Mouse (Mus musculus): Measurements from ENCODE around the gene Actg1. TPM values are rescaled to one million over a fixed set of nuclear protein-coding genes. Genes with fewer than 3 reads are reported as not detected.

The Actg1 gene
- total RNA-seq (2021) = 1,000 to 10,000 TPM in 1 of 2 experiments, 100 to 1,000 TPM in 1; 949 to 1,134 TPM
- long read RNA-seq, experiment 1, transcript Actg1-204 (5 exons, 1,827 nt) = minor isoform, 21 of 674 reads
- long read RNA-seq, experiment 1, transcript Actg1-202 (6 exons, 1,952 nt) = major isoform, 556 of 674 reads
- long read RNA-seq, experiment 1, partial matches to known transcripts = 63 of 674 reads
- long read RNA-seq, experiment 1, other reads (novel, unspliced or antisense) = 34 of 674 reads
- long read RNA-seq, experiment 2, transcript Actg1-204 (5 exons, 1,827 nt) = minor isoform, 47 of 1,384 reads
- long read RNA-seq, experiment 2, transcript Actg1-202 (6 exons, 1,952 nt) = major isoform, 1,013 of 1,384 reads
- long read RNA-seq, experiment 2, partial matches to known transcripts = 269 of 1,384 reads
- long read RNA-seq, experiment 2, other reads (novel, unspliced or antisense) = 54 of 1,384 reads

DNA sequence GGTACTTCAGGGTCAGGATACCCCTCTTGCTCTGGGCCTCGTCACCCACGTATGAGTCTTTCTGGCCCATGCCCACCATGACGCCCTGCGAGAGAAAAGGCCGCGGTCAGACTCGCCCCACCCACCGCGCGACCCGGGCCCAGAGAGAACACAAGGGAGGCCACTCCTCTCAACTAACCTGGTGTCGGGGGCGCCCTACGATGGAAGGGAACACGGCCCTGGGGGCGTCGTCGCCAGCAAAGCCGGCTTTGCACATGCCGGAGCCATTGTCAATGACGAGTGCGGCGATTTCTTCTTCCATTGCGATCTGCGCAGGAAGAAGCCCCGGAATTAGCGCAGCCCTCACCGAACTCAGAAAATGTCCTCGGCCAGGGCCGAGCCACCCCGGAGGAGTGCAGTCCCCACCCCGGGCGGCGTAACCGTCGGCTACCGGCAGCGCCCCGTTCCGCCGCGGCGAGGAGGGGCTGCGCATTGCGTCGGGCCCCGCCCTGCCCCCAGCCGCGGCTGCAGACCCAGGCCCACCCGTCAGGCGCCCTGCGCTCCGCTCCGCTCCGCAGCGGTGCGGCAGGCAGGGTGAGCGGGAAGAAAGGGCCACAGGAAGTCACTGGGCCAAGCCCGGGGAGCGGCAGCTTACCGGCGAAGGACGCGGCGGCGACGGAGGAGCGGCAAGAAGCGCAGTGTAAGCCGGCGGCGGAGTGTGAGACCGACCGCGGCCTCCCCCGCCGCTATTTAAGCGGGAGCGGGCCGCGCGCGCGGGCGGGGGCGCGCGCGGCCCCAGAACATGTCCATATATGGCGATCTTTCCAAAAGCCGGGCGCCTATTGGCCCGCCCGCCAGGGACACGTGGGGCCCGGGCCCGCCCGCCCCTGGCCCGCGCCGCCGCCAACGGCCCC, at the start of gene Actg1:
Gene Actg1, minus strand, starts transcription at position 752 of the 893 bp plus-strand sequence.
- peak; percentile 67 to 75 for DNase-seq (ENCODE audit: low spot score in 2 of 2)

DNA sequence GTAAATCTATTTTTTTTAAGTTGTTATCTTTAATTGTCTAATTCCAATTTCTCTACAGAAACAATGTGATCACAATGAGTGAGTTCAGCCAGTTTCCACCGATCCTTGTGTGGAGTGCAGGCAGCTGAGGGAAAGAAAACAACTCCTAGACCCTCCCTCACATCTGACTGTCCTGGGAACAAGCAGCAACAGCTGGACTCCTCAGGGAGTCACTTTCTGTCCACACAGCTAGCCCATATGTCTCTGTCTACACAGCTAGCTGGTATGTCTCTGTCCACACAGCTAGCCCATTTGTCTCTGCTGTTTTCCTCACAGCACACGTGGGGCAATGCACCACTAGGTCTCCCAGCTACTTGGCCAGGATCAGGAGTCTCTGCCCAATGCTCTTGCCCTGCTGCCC, 49.3 kb upstream of the Actg1 start:
- no peak for DNase-seq (ENCODE audit: low spot score in 2 of 2)

DNA sequence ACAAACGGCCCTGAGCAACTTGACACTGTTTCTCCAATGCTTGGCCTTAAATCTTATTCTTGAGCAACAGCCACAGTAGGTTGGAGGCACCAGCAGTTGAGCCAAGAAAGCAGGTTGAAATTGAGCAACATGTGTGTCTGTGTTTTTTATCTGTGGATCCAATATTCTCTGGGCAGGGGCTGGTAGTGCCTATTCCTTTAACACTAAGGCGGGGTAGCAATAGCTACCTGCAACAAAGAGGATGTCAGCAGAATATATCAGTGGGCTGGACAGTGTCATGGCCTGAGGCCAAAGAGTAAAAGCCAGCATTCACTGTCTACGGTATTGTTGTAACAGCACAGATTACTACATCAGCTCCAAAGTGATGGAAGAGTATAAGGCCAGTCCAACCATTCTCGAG, 47.3 kb upstream of the Actg1 start:
- DNase-seq (ENCODE audit: low spot score in 2 of 2) = no peak

DNA sequence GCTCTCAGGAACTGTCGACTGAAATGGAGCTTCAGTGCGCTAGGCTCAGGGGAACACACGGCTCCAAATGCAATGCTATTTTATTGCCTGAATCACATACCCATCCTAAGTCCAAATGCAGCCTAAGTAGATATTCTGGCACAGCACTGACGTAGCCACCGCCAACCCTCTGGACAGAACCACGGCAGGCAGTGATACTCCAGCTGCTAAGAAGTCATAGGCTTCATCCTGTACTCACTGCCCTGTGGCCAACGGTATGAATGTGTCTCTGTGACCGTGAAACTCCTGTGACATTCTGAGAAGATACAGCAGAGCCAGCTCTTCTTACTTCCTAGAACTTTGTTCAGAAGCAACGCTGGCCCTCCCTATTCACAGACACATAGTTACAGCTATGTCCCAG, 40.2 kb upstream of the Actg1 start:
- DNase-seq (ENCODE audit: low spot score in 2 of 2) = no peak

DNA sequence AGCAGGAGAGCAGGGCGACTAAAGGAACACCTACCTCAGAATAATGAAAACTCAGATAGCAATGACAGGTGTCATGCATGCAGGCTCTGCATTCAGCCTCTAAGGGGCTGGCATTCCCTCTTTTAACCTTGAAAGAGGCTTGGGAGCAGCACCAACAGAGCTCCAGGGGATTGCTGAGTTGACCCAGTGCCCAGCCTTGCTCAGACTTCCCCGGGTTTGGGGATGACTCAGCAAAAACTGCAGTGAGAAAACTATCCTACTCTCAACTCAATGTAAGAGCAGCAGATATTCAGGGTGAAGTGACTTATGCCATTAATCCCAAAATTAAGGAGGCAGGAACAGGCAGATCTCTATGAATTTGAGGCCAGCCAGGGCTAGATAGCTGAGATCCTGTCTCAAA, 38.8 kb upstream of the Actg1 start:
- DNase-seq (ENCODE audit: low spot score in 2 of 2) = no peak

DNA sequence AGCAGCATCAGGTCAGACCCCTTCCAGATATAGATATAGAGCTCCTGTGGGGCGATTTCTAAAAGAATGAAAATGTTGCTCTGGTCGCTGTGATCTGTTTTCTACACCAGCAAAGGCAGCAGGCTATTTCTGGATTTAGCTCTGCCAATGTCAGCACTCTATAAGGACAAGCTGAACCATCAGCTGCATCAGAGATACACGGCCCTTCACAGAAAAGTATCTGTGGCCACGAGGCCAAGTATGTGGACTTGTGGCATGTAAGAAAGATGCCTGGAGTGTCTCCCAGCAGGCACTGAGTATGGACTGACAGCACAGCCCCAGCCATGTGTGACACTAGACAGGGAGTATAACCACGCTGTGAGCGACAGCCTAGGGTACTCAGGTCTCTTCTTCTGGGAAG, 38.3 kb upstream of the Actg1 start:
- no peak for DNase-seq (ENCODE audit: low spot score in 2 of 2)

DNA sequence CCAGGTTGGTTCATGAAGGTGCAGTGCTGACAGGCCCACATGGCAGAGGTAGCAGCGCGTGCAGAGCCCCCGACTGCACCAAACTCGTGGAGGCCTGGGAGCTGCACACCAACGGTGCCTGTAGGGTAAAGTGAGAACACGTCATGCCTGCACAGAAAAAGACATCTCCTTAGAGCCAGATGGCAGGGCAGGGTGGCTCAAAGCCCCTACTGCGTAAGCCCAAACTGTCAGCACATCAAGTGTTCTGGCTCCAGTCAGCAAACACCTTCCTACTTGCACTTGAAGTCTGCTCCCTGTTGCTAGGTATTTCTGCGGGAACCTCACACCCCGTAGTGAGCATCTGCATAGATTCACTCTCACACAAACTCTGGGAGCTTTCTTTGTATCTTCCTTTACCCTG, 34.2 kb upstream of the Actg1 start:
- no peak for DNase-seq (ENCODE audit: low spot score in 2 of 2)

DNA sequence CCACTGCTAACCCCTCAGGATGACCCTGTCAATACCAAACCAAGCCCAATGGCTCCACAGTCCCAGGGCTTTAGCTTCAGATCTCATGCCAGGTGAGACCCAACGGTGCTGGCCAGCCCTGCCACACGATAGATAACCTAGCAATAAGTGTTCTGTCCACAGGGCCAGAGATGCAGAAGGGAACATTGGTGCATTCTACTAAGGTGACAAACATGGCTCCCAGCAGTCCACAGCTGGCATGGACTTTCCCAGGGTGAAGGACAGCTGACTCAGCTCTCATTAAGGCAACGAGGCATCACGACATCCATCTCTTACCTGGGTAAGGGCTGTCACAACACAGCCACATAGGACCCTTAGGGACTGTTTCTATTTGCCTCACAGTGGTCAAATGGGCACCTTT, 32.8 kb upstream of the Actg1 start:
- no peak for DNase-seq (ENCODE audit: low spot score in 2 of 2)

DNA sequence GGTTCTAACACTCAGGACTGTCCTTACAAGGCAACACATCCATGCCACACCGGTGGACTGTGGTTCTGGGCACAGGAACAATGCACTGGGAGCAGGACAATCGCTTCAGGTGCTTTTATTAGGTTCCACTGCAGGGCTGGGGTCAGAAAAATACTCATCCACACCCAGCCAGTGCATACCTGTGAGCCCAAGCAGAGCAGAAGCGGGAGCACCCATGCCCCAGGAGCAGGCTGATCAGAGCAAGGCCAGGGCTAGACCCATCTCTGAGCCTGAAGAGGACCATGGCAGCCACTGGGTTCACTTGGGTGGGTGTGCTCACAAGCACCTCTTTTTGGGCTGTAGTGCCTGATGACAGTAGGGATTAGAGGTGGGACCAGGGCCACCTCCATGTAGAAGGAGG, 31.9 kb upstream of the Actg1 start:
- no peak for DNase-seq (ENCODE audit: low spot score in 2 of 2)

DNA sequence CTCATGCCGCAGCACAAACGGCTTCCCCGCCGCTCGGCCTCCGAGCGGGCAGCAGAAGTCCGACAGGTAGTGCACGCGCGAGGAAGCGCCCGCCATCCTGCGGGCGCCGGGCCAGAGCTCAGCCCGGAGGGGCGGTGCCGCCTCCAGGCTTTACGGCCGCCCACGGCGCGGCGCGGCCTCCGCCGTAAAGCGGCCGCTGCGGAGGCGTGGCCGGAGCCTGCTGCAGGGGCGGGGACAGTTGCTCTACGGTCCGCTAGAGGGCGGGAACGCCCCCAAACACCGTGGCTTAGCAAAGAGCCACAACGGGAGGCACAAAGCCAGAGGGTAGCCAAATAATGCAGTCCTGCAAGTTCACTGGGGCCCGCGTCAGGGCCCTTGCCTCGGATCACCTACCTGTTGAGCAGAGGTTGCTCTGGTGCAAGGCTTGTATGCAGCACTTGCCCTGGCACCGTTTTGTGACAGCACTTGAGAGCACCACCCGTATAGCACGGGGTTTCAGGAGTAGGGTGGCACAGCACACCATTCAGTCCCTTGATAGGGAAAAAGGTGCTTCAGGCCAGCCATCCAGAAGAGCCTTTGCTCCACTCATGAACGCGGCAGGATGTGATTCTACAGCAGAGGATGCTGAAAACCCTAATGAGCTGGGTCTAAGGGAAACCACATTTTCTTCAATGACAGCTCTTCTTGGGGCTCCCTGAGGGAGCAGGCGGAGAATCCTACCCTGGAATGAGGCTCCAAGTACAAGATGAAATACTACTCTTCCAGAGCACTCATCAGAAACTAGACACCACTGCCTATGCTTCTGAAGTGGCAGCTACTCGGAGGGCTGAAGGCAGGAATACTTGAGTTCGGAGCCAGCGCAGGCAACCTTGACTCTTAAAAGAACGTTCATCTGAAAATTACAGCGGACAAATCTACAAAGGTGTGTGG, 30.5 kb upstream of the Actg1 start, which contains the start of gene Faap100:
Gene Faap100, minus strand, starts transcription at position 154 of the 930 bp plus-strand sequence.
- peak; percentile 73 to 83 for DNase-seq (ENCODE audit: low spot score in 2 of 2)

DNA sequence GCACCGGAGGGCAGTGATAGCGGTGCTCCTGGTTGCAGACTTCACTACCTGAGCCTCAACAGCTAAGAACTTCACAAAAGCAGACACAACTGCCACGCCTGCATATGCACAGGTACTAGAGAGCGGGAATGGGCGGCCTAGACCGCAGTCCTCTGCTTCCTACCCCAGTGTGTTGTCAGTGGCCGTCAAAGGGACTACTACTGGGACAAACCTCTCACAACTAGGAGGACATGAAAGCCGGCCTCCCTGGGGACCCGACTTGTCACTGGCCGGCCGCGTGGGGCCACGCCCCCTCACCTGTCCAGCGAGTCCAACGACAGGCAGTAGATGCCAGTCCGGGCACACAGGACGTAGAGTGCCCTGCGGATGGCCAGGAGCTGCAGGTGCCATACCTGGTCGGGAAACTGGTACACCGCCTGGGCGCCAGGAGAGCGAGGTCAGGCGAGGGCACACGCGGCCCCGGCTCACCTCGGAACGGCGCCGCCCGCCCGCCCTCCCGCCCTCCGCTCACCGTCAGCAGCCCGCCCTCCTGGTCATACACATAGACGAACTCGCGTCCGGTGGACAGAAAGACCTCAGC, 29.8 kb upstream of the Actg1 start:
- no peak for DNase-seq (ENCODE audit: low spot score in 2 of 2)

DNA sequence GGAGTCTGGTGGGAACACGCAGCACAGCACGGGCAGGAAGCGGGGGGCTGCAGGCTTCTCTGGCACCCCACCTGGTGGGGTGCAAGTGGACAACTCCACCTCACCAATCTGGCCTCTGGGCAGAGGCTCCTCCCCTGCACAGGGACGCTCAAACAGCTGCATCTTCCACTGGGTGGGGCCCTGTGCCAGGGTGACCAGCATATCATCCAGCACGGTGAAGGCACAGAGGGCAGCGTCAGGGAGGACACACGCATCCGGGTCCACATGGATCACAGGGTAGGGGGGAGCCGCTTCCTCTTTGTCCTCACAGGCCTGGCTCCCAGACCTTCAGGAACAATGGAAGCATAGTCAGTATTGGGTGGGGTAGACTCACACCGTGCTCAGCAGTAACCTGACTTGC, 29.0 kb upstream of the Actg1 start:
- no peak for DNase-seq (ENCODE audit: low spot score in 2 of 2)

DNA sequence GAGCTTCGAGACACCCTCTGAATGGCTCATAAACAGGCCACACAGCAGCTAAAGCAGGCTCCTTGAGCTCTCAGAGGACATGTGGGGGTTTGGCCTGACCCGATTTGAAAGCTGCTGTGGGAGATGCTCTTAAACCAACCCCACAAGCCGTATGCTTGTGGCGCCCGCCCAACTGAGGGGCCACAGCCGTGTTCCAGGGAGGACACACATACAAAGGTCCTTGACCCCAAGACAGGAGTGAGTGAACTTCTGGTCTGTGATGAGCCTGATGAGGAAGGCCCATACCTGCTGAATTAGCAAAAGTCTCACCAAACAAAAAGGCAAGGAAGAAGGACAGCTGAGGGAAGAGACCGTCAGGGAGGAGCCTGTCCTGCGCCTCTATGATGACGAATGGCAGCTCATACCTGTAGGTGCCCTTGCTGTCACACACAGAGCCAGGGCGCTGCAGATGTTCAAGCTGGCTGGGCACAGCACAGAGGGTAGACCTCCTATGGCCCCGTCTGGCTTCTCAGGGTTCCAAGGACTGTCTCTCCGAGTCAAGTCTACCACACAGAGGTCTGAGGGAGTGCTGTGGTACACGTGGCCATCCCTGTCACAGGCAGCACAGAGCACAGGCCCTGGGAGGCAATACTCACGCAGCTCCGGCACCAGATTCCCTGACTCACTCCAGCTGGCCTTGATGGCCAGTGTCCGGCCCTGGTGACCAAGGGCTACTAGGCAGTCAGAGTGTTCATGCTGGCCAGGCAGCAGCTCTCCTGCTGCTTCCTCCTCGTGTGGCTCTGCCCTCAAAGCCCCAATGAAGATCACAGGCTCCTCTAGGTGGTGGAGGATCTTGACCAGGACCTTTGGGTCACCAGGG, 28.2 kb upstream of the Actg1 start:
- no peak for DNase-seq (ENCODE audit: low spot score in 2 of 2)

DNA sequence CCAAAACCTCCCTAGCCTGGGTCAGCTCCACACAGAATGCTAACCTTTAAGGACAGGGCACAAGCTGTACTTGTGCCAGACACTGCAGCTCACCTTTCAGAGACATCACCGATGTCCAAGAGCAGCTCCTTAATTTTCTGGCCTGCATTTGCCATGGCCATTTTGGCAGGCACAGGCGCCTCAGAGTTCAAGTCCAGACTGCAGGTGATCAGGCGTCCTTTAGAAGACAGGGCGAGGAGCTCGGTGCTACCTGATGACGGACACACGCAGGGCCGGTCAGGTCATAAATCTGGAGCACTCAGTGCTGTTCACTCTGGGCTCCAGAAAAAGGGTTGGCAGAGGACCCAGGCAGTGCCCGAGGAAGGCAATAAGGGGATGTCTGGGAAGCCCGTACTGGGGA, 27.0 kb upstream of the Actg1 start:
- DNase-seq (ENCODE audit: low spot score in 2 of 2) = no peak

DNA sequence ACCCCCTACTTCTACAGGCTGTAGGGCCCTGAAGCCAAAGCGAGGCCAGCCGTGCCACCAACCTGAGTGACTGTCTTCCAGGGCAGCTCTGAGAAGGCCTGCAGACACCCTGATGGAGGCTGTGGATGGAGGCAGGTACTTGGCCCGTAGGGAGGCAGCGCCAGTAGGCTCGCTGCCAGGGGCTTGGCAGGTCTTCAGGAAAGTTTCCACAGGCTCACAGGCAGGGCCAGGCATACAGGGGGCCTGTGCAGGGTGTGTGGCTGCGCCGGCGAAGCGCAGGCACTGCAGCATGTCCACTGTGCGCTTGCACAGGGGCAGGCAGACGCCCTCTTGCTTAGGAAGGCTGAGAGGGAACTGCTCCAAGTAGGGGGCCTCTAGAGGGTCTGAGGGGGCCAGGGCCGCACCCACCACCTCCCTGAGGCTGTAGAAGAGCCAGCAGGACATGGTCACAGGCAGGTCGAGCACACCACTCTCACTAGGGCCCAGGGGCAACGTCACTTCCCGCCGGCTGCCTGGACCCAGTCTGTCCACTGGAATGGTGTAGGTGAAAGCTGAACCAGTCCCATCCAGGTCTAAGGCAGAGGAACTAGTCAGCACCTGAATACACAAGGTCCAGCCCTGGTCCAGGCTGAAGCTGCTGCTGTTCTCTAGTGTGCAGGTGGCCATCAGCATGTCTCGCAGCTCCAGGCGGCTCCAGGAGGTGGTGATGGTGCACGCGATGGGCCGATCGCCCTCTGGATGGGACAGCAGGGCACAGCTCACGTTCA, 25.7 kb upstream of the Actg1 start:
- no peak for DNase-seq (ENCODE audit: low spot score in 2 of 2)

DNA sequence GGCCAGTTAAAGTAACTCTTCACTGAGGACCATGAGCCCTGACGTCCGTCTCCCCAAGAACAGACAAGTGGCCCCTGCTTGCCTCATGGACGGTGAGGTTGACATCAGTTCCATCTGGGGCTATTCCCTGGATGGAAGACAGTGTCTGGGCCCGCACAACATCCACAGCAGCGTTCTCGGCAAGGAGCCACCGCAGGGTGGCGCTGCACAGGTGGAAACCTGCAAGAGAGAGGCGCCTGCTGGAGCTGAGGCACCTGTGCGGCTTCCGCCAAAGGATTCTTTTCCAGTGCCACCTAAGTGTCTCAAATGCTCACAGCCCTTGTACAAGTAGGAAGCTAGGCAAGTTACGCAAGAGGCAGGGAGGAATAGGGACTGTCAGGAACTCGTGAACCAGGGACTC, 24.7 kb upstream of the Actg1 start:
- DNase-seq (ENCODE audit: low spot score in 2 of 2) = no peak

DNA sequence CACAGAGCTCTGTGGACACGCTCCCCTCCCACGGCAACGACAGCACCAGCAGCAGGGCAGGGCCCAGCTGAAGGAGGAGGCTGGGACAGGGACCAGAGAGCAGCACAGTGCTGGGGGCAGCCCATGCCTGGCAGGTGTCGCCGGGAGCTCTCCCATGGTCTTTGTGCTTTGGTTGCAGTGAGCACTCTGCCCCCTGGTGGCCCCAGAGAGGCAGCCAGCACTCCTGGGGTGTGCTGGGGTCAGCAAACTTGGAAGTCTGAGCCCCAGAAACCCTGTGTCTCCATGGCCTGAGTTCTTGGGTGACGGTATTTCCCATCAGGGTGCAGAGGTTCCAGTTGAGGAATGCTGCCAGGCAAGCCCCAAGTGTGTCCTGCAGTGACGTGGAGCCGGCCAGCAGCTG, 21.3 kb upstream of the Actg1 start:
- DNase-seq (ENCODE audit: low spot score in 2 of 2) = peak in 1 of 2 experiments; percentile 61

DNA sequence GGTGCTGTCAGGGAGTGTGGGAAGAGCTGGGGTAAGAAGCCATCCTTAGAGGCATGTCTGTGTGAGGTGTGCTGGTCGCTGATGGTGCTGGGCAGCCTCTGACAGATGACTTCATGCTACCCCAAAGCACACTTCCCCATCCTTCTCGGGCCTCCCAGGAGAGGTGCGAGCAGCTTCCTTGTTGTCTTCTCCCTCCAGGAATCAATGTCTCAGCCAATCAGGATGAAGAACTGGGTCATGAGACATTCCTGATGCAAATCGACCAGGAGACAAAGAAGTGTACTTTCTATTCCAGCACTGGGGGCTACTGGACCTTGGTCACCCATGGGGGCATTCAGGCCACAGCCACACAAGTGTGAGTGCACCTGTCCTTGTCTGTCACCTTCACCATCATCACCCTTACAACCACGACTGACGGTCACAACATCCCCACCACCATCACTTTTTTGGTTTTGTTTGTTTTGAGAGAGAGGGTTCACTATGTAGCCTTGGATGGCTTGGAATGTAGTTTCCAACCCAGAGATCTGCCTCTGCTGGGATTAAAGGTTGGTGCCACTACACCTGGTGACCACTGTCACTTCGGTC, 18.2 kb upstream of the Actg1 start:
- no peak for DNase-seq (ENCODE audit: low spot score in 2 of 2)

DNA sequence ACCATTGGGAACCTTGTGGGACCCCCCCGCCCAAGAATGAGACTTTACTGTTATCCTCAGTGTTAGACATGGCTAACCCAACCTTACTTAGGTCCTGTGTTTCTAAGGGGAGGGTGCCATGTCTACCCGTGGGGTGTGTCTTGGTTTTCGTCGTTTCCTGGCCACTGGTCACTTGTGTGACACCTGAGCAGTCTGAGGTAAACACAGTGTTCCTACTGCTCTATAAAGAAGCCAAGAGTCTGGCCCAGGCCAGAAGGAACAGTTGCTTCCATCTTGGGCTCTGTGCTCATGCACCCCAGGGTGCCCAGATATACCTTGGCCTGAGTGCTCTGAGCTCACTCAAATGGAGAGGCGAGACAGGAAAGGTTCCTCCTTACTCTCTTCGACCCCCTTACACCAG, 14.5 kb upstream of the Actg1 start:
- DNase-seq (ENCODE audit: low spot score in 2 of 2) = no peak

Data from adrenal gland, postnatal 4 days (tissue).